Mouse (Mus musculus): ENCODE data around the gene Thrb. TPM values are rescaled to one million over a fixed set of nuclear protein-coding genes. Genes with fewer than 3 reads are reported as not detected.

Gene Thrb
- polyA plus RNA-seq, 1 experiment: 0.65 TPM

DNA sequence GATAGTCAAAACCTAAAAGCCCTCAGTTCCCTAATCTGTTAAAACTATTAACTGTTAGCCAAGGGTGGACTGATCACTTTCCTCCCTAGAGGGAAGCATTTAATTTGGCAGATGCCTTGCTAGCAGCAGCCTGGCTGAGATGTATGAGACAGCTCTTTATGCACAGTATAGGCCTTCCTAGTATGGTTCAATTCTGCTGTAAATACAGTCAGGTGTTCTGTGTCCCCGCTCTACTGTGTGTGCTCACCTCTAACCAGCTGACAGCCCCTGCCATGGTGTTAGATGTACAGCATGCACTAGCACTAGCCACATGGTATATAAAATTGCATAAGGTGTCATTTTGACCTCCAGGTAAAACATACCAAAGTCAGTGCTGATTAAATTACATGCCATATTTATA, 176.7 kb downstream of the Thrb start:
- Histone ChIP-seq H3K4me1 (ENCODE audit: control insufficient read depth, insufficient read depth, insufficient read length) (no peaks in the 10 kb centered on the region), H3K27ac (ENCODE audit: insufficient read depth, low read length) (no peak overlapping the region), H3K4me3 (ENCODE audit: extremely low read depth, insufficient read depth, insufficient read length) (no peak overlapping the region), H3K36me3 (ENCODE audit: control insufficient read depth, insufficient read depth, low read length) (no peaks in the 10 kb centered on the region), H3K27me3 (ENCODE audit: control insufficient read depth, insufficient read depth, low read length) (no peaks in the 10 kb centered on the region)
- TF ChIP-seq CTCF (IDR thresholded peaks at IDR 0.05; ENCODE audit: extremely low read depth, insufficient read depth, insufficient read length, insufficient replicate concordance) (no peak), POLR2A (IDR thresholded peaks at IDR 0.05; ENCODE audit: low read depth, low read length) (no peak)
- no peak for DNase-seq (ENCODE audit: low read depth in 1 of 2, low spot score in 2 of 2)
- 95% methylated on average over 1 of the region's 1 CpGs for WGBS

GRCm38 (mm10) chr14:17845003-17845697, 185.1 kb downstream of the Thrb start:
- WGBS: 87% methylated on average over 5 of the region's 5 CpGs
- DNase-seq (ENCODE audit: low read depth in 1 of 2, low spot score in 2 of 2): no peak

GRCm38 (mm10) chr14:17845871-17846270, 185.8 kb downstream of the Thrb start:
- DNase-seq (ENCODE audit: low read depth in 1 of 2, low spot score in 2 of 2): no peak
- 81% methylated on average over 6 of the region's 6 CpGs for WGBS
- no peaks in the 10 kb centered on the region for H3K36me3 ChIP-seq (ENCODE audit: control insufficient read depth, insufficient read depth, low read length)
- no peak overlapping the region for H3K4me3 ChIP-seq (ENCODE audit: extremely low read depth, insufficient read depth, insufficient read length)
- no peak overlapping the region for H3K27ac ChIP-seq (ENCODE audit: insufficient read depth, low read length)
- no peaks in the 10 kb centered on the region for H3K4me1 ChIP-seq (ENCODE audit: control insufficient read depth, insufficient read depth, insufficient read length)
- H3K27me3 ChIP-seq (ENCODE audit: control insufficient read depth, insufficient read depth, low read length): no peaks in the 10 kb centered on the region
- TF ChIP-seq CTCF (IDR thresholded peaks at IDR 0.05; ENCODE audit: extremely low read depth, insufficient read depth, insufficient read length, insufficient replicate concordance): no peak
- no peak for TF ChIP-seq POLR2A (IDR thresholded peaks at IDR 0.05; ENCODE audit: low read depth, low read length)

More at GRCm38 (mm10) chr14:17845003-17845697, 185.1 kb downstream of the Thrb start:
- Histone ChIP-seq H3K27me3 (ENCODE audit: control insufficient read depth, insufficient read depth, low read length) (no peaks in the 10 kb centered on the region), H3K27ac (ENCODE audit: insufficient read depth, low read length) (no peak overlapping the region), H3K36me3 (ENCODE audit: control insufficient read depth, insufficient read depth, low read length) (no peaks in the 10 kb centered on the region), H3K4me1 (ENCODE audit: control insufficient read depth, insufficient read depth, insufficient read length) (no peaks in the 10 kb centered on the region), H3K4me3 (ENCODE audit: extremely low read depth, insufficient read depth, insufficient read length) (no peak overlapping the region)
- TF ChIP-seq CTCF (IDR thresholded peaks at IDR 0.05; ENCODE audit: extremely low read depth, insufficient read depth, insufficient read length, insufficient replicate concordance) (no peak), POLR2A (IDR thresholded peaks at IDR 0.05; ENCODE audit: low read depth, low read length) (no peak)

GRCm38 (mm10) chr14:17846700-17847099, 186.6 kb downstream of the Thrb start:
- Histone ChIP-seq H3K27me3 (ENCODE audit: control insufficient read depth, insufficient read depth, low read length) (no peaks in the 10 kb centered on the region), H3K4me1 (ENCODE audit: control insufficient read depth, insufficient read depth, insufficient read length) (no peaks in the 10 kb centered on the region), H3K27ac (ENCODE audit: insufficient read depth, low read length) (no peak overlapping the region), H3K36me3 (ENCODE audit: control insufficient read depth, insufficient read depth, low read length) (no peaks in the 10 kb centered on the region), H3K4me3 (ENCODE audit: extremely low read depth, insufficient read depth, insufficient read length) (no peak overlapping the region)
- 90% methylated on average over 2 of the region's 2 CpGs for WGBS
- DNase-seq (ENCODE audit: low read depth in 1 of 2, low spot score in 2 of 2): no peak
- TF ChIP-seq CTCF (IDR thresholded peaks at IDR 0.05; ENCODE audit: extremely low read depth, insufficient read depth, insufficient read length, insufficient replicate concordance) (no peak), POLR2A (IDR thresholded peaks at IDR 0.05; ENCODE audit: low read depth, low read length) (no peak)

DNA sequence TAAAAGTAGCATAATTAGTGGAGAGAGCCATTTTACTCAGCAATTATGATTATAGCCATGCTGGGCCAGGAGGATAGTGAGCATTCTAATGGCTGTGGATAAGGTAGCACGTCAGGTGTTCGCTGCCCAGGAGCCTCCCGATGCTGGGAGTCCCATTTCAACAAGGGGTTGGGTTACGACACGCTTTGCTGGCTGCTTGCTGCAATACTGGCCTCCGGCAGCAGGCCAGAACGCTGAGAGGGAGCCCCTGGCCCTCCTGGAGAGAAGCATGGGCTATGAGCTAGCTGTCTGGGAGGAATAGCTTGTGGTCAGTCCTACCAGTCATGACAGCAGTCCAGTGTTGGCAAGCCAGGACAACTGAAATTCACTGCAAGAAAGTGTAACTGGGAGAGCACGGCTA, 187.2 kb downstream of the Thrb start:
- DNase-seq (ENCODE audit: low read depth in 1 of 2, low spot score in 2 of 2): no peak

DNA sequence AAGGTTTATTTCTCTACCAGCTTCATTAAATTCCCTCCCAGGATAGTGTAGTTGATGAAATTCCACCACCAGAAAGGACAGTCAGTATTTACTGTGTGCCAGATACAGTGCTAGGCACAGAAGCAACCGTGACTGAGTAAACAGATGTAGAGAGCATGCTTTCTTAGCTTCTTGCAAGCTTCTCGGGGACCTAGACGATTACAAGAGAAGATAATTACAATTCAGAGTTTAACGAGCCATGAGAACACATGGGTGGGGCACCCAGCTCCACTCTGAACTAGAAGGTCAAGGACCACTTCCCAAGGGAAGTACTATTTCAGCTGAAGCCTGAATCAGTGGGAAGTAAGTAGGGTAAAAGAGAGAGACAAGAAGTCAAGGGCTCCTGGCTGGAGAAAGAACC, 190.3 kb downstream of the Thrb start:
- no peaks in the 10 kb centered on the region for H3K4me1 ChIP-seq (ENCODE audit: control insufficient read depth, insufficient read depth, insufficient read length)
- H3K27me3 ChIP-seq (ENCODE audit: control insufficient read depth, insufficient read depth, low read length): no peaks in the 10 kb centered on the region
- H3K4me3 ChIP-seq (ENCODE audit: extremely low read depth, insufficient read depth, insufficient read length): no peak overlapping the region
- no peaks in the 10 kb centered on the region for H3K36me3 ChIP-seq (ENCODE audit: control insufficient read depth, insufficient read depth, low read length)
- no peak overlapping the region for H3K27ac ChIP-seq (ENCODE audit: insufficient read depth, low read length)
- 73% methylated on average over 4 of the region's 4 CpGs for WGBS
- TF ChIP-seq POLR2A (IDR thresholded peaks at IDR 0.05; ENCODE audit: low read depth, low read length): no peak
- no peak for TF ChIP-seq CTCF (IDR thresholded peaks at IDR 0.05; ENCODE audit: extremely low read depth, insufficient read depth, insufficient read length, insufficient replicate concordance)
- DNase-seq (ENCODE audit: low read depth in 1 of 2, low spot score in 2 of 2): no peak

More for the DNA sequence above, 187.2 kb downstream of the Thrb start:
- Histone ChIP-seq H3K4me3 (ENCODE audit: extremely low read depth, insufficient read depth, insufficient read length) (no peak overlapping the region), H3K27ac (ENCODE audit: insufficient read depth, low read length) (no peak overlapping the region), H3K4me1 (ENCODE audit: control insufficient read depth, insufficient read depth, insufficient read length) (no peaks in the 10 kb centered on the region), H3K36me3 (ENCODE audit: control insufficient read depth, insufficient read depth, low read length) (no peaks in the 10 kb centered on the region), H3K27me3 (ENCODE audit: control insufficient read depth, insufficient read depth, low read length) (no peaks in the 10 kb centered on the region)
- TF ChIP-seq POLR2A (IDR thresholded peaks at IDR 0.05; ENCODE audit: low read depth, low read length) (no peak), CTCF (IDR thresholded peaks at IDR 0.05; ENCODE audit: extremely low read depth, insufficient read depth, insufficient read length, insufficient replicate concordance) (no peak)
- WGBS: 81% methylated on average over 8 of the region's 8 CpGs

DNA sequence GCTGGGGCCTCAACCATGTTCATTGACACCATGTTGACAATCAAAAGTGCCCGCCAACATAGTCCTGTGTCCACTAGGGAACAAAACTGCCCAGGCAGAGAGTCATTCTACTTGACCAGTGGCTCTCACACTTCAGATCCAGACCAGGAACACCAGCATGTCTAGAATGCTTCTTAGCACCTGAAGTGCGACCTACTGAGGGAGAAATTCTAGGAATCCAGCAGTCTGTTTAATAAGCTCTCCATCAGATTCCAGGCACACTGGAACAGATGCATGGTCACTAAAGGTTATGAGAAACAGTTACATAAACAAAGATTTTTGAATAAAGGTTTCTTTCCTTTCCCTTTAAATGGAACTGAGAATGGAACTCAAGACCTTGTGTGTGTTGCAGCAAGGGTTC, 192.2 kb downstream of the Thrb start:
- no peak for DNase-seq (ENCODE audit: low read depth in 1 of 2, low spot score in 2 of 2)
- no peaks in the 10 kb centered on the region for H3K4me1 ChIP-seq (ENCODE audit: control insufficient read depth, insufficient read depth, insufficient read length)
- 82% methylated on average over 2 of the region's 2 CpGs for WGBS
- no peak overlapping the region for H3K4me3 ChIP-seq (ENCODE audit: extremely low read depth, insufficient read depth, insufficient read length)
- H3K36me3 ChIP-seq (ENCODE audit: control insufficient read depth, insufficient read depth, low read length): no peaks in the 10 kb centered on the region
- no peaks in the 10 kb centered on the region for H3K27me3 ChIP-seq (ENCODE audit: control insufficient read depth, insufficient read depth, low read length)
- H3K27ac ChIP-seq (ENCODE audit: insufficient read depth, low read length): no peak overlapping the region
- TF ChIP-seq CTCF (IDR thresholded peaks at IDR 0.05; ENCODE audit: extremely low read depth, insufficient read depth, insufficient read length, insufficient replicate concordance): no peak
- TF ChIP-seq POLR2A (IDR thresholded peaks at IDR 0.05; ENCODE audit: low read depth, low read length): no peak
